Mouse (Mus musculus) layer of hippocampus, adult 11-12 months (tissue): ENCODE results near the gene Prokr1.
A peak's percentile ranks its signal among the peaks of the same experiment; 100 is the strongest.
"Not testable (repeated sequence)": the region's sequence is repeated elsewhere in the genome, so short reads cannot be mapped to it uniquely, and the experiment has no call there.

Source experiments
- DNase-seq: peaks from one replicate; pipeline ENCODE4 v3.0.0; 2022; ENCODE audit warnings: low spot score

The Prokr1 gene

DNA sequence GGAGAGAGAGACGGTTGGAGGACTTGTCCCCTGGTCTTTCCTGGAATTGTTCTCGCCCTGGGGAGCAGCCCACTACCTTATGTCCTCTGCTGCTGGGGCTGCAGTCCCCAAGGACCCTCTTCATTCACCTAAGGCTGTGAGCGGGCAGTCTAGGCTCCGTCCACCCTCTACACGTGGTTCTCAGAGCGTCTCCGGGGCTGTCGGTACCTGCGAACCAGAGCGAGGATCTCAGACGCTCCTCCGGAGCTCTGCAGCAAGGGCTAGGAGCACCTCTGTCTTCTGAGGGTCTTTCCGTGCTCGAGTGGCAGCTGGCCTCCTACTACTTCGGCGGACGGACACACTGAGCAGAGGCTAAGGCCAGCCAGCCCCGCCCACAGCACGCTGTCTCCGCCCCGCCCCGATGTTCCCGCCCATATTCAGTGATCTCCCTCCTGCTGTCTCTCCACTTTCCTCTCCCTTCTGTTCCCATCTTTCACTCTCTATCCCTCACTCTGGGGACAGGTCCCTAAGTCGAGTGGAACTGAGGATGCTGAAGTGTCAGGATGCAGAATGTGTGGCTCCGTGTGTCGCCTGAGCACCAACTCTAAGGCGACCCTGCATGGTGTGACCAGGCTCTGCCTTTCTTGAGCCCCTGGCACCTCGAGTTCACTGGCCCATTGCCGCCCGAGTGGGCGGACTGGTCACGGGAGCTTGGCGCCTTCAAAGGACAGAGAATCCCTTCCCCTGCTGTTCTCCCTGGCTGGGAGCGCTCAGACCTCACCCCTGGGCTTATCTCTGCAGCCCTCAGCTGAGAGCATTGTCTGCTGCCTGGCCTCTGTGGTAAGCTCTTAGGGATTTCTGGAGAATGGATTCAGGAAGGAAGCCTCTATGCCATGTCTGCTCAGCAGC lies at the start of gene Prokr1:
Prokr1 (minus strand) TSS at position 350 of the 888 bp plus-strand sequence.
- DNase-seq: no peak

DNA sequence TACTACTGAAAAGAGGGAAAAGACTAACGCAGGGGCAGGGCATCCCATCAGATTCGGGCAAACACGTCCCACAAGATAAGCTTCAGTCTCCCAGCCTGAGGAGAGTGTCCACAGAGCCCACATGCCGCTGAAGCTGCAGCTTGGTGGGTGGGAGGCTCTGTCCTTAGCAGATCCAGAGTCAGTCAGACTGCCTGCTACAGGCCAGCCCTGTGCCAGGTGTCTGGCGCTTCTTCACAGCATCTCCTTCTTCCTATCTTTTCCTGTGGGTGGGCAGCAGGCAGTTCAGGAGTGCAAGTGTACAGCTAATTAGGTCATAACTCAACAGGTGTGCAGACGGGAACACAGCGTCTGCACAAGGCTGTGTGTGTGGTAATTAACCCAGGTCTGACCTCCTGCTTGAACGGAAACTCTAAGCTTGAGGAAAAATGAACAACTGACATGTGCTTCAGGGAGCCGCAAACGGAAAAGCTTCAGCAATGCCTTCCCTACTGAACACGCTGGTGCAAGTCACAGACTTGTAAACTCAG lies 47.7 kb upstream of the Prokr1 start:
- no peak for DNase-seq

DNA sequence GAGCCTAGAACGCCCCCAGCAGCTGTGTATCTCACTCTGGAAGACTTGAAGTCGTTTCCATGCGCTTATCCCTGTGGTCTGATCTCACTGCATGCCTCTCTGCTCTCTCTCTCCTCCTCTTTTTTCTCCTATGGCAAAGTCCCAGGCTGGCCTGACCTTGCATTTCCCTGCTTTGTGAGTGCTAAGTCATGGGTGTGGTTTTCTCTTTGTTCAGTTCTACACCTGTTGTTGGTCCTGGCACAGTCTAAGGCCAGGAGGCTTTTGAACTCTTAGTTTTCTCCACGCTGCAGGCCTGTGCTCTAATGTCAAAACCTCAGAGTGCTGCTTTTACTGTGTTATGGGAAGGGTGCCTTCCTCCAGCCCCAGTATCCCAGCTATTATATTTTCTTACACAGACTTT lies 41.6 kb upstream of the Prokr1 start:
- no peak for DNase-seq

GRCm38 (mm10) chr6:87628936-87629335 lies 38.4 kb upstream of the Prokr1 start:
- DNase-seq: not testable (repeated sequence)

GRCm38 (mm10) chr6:87623151-87623550 lies 32.6 kb upstream of the Prokr1 start:
- no peak for DNase-seq

DNA sequence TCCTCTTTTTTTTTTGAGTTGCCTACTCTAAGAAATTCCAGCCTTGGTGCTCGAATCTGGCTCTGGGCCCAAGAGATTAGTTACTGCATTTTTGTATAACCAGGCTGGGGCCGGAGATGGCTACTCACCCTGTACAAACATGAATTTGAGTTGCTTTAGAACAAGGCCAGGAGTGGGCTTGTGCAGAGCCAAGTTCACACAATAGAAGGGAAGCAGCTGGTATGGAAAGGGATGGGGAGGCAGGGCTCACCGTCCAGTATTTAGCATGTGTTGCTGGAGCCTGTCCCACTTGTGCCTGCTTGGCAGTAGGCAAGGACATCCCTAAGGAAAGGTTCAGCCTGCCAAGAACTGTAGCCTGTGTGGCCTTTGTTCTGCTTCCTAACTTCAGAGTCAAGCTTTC lies 30.7 kb upstream of the Prokr1 start:
- DNase-seq: no peak

GRCm38 (mm10) chr6:87618021-87618420 lies 27.5 kb upstream of the Prokr1 start:
- DNase-seq: no peak

DNA sequence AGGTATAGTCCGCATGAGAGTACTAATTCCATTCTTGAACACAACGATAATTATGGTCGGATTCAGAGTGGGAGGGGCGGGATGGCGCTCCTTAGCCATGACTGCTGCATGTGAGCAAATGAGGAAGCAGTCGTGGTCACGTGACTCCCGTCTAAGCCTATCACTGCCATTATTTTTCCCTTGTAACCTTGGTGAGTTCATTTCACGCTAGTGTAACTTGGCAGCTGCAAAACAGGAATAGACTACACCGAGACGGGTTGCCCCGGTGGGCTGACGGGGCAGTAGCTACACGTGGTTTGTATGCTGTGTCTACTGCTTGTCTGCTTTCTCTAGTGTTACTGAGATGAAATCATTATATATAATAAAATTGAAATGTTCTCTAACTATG lies 25.1 kb upstream of the Prokr1 start:
- no peak for DNase-seq

- peak; percentile 36 for DNase-seq
Measured at GRCm38 (mm10) chr6:87614794-87615695, 24.5 kb upstream of the Prokr1 start.

DNA sequence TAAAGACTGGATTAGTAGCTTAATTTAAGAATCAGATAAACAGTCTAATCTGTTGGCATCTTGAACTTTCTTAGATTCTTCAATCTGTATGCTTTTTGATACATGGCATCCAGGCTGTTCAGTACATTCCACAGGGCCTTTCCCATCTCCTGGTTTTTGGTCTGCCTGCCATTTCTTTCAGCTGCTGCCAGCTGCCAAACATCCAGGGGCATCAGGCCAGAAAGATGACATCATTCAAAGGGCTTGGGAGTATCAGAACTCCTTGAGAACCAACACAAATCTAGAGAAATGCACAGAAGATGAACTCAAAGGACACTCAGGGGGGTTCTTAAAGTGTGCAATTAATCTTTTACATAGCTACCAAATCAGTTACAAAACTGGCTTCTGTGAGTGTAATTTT lies 9.3 kb upstream of the Prokr1 start:
- DNase-seq: peak; percentile 23

- no peak for DNase-seq
Measured at GRCm38 (mm10) chr6:87597116-87597833, 6.7 kb upstream of the Prokr1 start.

GRCm38 (mm10) chr6:87594188-87594587 lies 3.6 kb upstream of the Prokr1 start:
- no peak for DNase-seq

DNA sequence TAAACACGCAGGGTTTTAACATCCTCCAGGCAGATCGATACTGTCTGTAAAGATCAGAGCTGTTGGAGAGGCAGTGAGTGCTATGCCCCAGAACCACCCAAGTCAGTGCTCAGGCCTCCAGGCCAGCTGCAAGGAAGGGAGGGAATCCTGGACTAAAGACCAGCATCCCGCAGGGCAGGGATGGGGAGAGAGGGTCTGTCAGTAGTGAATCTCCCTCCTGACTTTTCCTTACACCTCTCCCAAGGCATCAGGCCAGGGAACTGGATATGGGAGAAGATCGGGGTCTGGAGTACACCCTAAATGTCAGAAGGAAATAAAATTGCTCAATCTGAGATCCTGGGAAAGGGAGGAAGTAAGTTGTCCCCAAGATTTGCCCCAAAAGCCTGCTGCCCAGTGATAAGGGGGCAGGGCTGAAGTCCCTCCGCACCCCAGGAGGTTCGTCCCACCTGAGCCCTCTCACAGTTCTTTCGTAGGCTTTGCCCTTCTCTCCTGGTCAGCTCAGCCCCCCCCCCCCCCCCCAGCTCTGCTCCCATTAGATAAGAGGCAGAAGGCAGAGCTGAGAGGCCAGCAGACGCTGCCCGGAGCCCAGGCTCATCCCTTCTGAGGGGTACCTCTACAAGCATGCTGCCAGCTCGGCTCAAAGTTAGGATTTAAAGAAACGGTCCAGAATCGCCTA lies 687 bp downstream of the Prokr1 start:
- no peak for DNase-seq

DNA sequence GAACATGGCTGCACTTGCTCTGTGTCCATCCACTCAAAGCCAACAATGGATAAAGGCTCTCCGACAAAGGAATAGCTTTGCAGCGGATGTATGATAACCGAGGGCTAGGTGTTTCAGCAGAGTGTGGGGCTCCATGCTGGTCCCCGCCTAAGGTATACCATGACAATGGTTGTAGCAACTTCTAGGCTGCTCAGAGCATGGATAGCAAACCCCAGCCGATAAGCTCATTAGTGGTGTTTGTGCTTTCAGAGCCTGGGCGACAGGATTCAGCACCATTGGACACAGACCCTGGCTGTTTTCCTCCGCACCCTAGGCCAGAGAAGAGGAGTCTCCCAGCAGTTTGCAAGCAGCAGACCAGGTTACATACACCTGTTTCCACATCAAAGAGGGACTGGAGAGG lies 6.6 kb downstream of the Prokr1 start:
- no peak for DNase-seq

GRCm38 (mm10) chr6:87583183-87583611 lies 7.3 kb downstream of the Prokr1 start:
- no peak for DNase-seq

DNA sequence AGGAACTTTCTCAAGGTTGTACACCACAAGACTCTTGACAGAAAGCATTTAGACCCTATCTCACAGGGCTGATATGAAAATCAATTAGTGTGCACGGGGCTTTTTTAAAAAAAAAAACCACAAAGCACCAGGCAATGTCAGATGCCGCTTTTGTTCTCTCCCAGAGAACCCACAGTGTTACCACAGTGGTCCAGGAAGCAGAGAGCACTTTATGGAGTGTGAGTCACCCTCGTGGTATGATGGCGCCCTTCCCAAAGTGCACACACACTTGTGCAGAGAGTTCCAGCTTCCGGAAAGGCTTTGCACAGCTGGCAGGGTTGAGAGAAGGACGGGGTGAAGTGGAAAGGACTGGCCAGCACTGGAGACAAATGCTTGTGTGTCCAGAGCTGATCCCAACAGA lies 8.1 kb downstream of the Prokr1 start:
- no peak for DNase-seq

DNA sequence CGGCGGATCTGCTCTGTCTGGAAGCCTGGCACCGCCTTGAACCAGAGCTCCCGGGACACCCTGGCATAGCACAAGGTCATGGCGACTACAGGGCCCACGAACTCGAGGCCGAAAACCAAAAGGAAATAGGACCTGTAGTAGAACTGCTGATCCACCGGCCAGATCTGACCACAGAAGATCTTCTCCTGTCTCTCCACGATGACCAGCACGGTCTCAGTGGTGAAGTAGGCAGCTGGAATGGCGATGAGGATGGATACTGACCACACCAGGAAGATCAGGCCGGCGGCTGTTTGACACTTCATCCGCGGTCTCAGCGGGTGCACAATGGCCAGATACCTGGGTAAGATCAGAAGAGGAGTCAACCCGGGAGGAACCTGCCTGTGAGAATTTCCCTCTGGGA lies 9.0 kb downstream of the Prokr1 start:
- no peak for DNase-seq

GRCm38 (mm10) chr6:87581071-87581470 lies 9.5 kb downstream of the Prokr1 start:
- no peak for DNase-seq

DNA sequence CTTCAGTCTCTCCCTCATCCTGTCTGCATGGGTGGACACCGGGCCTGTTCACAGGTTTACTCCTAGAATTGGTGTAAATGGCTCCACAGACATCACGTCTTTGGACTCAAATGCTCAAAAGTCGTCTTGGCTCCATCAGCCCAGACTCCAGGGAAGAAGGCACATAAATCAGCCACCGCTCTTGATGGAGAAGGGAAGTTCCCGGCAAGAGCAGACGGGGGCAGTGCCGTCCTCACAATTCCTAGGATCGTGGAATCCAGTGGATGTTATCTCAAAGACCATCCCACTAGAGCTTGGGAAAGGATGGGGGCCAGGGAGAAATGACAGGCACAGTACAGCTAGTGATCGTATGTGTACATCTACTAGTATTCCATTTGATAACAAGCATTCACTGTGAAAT lies 12.3 kb downstream of the Prokr1 start:
- peak; percentile 7 for DNase-seq

DNA sequence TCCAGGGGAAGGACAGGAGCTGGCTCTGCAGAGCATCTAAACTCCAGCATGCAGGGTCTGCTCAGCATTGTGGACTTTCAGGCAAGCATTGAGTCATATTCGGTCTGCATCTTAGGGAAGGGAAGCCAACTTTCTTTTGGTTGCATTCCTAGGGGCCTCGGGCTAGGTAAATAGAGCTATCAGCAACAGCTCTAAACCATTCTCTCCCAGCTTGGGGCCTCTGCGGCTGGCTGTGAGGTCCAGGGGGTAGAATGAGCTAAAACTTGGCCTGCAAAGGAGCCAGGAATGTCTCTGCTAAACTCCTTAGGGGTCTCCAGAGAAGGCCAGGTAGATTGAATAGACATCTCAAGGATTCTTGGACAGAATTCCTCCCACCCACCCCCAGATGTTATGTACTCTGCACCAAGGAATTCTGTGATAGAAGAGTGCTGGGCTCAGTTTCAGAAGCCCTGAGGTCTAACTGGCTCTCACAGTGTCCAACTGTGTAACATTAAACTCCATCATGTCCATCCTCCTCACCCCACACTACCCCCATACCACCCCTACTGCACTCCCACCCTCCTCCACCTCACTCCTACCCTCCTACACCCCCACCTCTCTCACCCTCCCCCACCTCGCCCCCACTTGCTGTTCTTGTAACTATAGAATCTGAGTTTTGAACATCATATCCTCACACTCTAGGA lies 13.8 kb downstream of the Prokr1 start:
- DNase-seq: no peak

DNA sequence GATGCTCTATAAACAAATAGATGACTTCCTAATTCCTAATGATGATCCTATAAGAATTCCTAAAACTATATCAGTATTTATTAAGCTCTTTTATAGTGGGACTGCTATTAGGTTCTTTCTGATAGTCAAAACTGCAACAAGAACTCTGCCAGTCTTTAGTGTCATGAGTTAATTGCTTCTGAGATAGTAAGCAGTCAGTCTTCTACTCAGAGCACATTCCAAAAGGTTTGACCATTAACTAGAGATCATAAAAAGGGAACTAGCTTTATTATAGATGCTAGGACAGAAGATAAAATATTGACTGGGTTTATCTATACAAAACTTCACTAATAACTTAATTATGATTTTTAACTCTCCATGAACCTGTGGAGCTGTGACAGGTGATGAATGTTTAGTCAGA lies 18.7 kb downstream of the Prokr1 start:
- DNase-seq: not testable (repeated sequence)
